Mouse (Mus musculus) midbrain, embryonic 16.5 days (tissue): ENCODE results near the gene Sh2d7. TPM values are rescaled to one million over a fixed set of nuclear protein-coding genes. Genes with fewer than 3 reads are reported as not detected.
A peak's percentile ranks its signal among the peaks of the same experiment; 100 is the strongest.

ENCODE experiments used
- ATAC-seq: fragments of 200-750 bp; cut with Nextera tagmentation; 2 replicates; pipeline ENCODE4 v1.8.0; 2017; ENCODE audit warnings: moderate TSS enrichment
- H3K27ac ChIP-seq: fragments of 300-500 bp; sonication (generic); 2 replicates; pipeline ENCODE4 v1.5.1; 2014; ENCODE audit warnings: mild to moderate bottlenecking, low read length, mixed read lengths
- H3K27me3 ChIP-seq: fragments of 300-500 bp; sonication (generic); 2 replicates; pipeline ENCODE4 v1.6.1; 2014; ENCODE audit warnings: low read depth, low read length, mixed read lengths; ENCODE audit not compliant: control insufficient read depth, insufficient read depth
- H3K36me3 ChIP-seq: fragments of 300-500 bp; sonication (generic); 2 replicates; pipeline ENCODE4 v1.6.1; 2014; ENCODE audit warnings: mild to moderate bottlenecking, low read length, moderate library complexity, mixed read lengths; ENCODE audit not compliant: control insufficient read depth, insufficient read depth
- H3K4me1 ChIP-seq: fragments of 300-500 bp; sonication (generic); 2 replicates; pipeline ENCODE4 v1.6.1; 2014; ENCODE audit warnings: mild to moderate bottlenecking, low read length, mixed read lengths; ENCODE audit not compliant: control insufficient read depth, insufficient read depth
- H3K4me2 ChIP-seq: fragments of 300-500 bp; sonication (generic); 2 replicates; pipeline ENCODE4 v1.6.1; 2014; ENCODE audit warnings: mild to moderate bottlenecking, low read length, mixed read lengths
- H3K4me3 ChIP-seq: fragments of 300-500 bp; sonication (generic); 2 replicates; pipeline ENCODE4 v1.5.1; 2014; ENCODE audit warnings: low read depth, mild to moderate bottlenecking, low read length, moderate library complexity, mixed read lengths
- H3K9ac ChIP-seq: fragments of 300-500 bp; sonication (generic); 2 replicates; pipeline ENCODE4 v1.6.1; 2014; ENCODE audit warnings: low read depth, low read length, mixed read lengths
- H3K9me3 ChIP-seq: fragments of 300-500 bp; sonication (generic); replicated peaks from 2 replicates; pipeline ENCODE4 v1.6.1; 2014; ENCODE audit warnings: mild to moderate bottlenecking, low read length, mixed read lengths; ENCODE audit not compliant: control insufficient read depth, poor library complexity, severe bottlenecking
- WGBS: fragments of 180-500 bp; shearing (Covaris S2); extraction: QIAGEN DNeasy Blood & Tissue Kit; methylation state at CpG from one replicate; pipeline ENCODE4 v1.1.7; 2014; 5-methylcytosine and 5-hydroxymethylcytosine counted together
- polyA plus RNA-seq: library from polyadenylated mRNA; unstranded; fragments of >200 nt; fragmentation: Nextera tagmentation; extraction: Ambion mirVana; gene quantifications from 2 replicates; pipeline ENCODE4 v1.2.1, GENCODE M21; 2015

Gene Sh2d7
- polyA plus RNA-seq, 1 experiment from 2014 or later, result not detected

GRCm38 (mm10) chr9:54515991-54516390 lies 22.8 kb upstream of the Sh2d7 start:
- ATAC-seq, result no peak
- H3K9ac ChIP-seq, result no peak overlapping the region
- H3K4me3 ChIP-seq, result no peak overlapping the region
- H3K27me3 ChIP-seq, result no peaks in the 10 kb centered on the region
- 75% methylated on average over 2 of the region's 2 CpGs for WGBS
- H3K4me1 ChIP-seq, result no peaks in the 10 kb centered on the region
- H3K9me3 ChIP-seq, result no peaks in the 10 kb centered on the region
- H3K27ac ChIP-seq, result no peak overlapping the region
- no peak overlapping the region for H3K4me2 ChIP-seq
- no peaks in the 10 kb centered on the region for H3K36me3 ChIP-seq

GRCm38 (mm10) chr9:54518921-54519320 lies 19.9 kb upstream of the Sh2d7 start:
- H3K27ac ChIP-seq, result no peak overlapping the region
- no peaks in the 10 kb centered on the region for H3K27me3 ChIP-seq
- no peaks in the 10 kb centered on the region for H3K4me1 ChIP-seq
- no peaks in the 10 kb centered on the region for H3K9me3 ChIP-seq
- H3K4me2 ChIP-seq, result no peak overlapping the region
- ATAC-seq, result no peak
- H3K36me3 ChIP-seq, result no peaks in the 10 kb centered on the region
- WGBS, result 76% methylated on average over 7 of the region's 7 CpGs
- no peak overlapping the region for H3K9ac ChIP-seq
- no peak overlapping the region for H3K4me3 ChIP-seq

- 88% methylated on average over 4 of the region's 4 CpGs for WGBS
- no peaks in the 10 kb centered on the region for H3K27me3 ChIP-seq
These were observed 18.5 kb upstream of the Sh2d7 start for GRCm38 (mm10) chr9:54520286-54520685.

GRCm38 (mm10) chr9:54527694-54528093 lies 11.1 kb upstream of the Sh2d7 start:
- ATAC-seq, result no peak
- no peak overlapping the region for H3K4me2 ChIP-seq
- no peaks in the 10 kb centered on the region for H3K4me1 ChIP-seq
- WGBS, result 77% methylated on average over 7 of the region's 7 CpGs
- H3K4me3 ChIP-seq, result no peak overlapping the region
- H3K27ac ChIP-seq, result no peak overlapping the region
- no peaks in the 10 kb centered on the region for H3K36me3 ChIP-seq
- H3K27me3 ChIP-seq, result no peaks in the 10 kb centered on the region
- no peak overlapping the region for H3K9ac ChIP-seq
- no peaks in the 10 kb centered on the region for H3K9me3 ChIP-seq

More at GRCm38 (mm10) chr9:54520286-54520685, 18.5 kb upstream of the Sh2d7 start:
- Histone ChIP-seq H3K4me1 (no peaks in the 10 kb centered on the region), H3K9me3 (no peaks in the 10 kb centered on the region), H3K4me2 (no peak overlapping the region), H3K4me3 (no peak overlapping the region), H3K36me3 (no peaks in the 10 kb centered on the region), H3K9ac (no peak overlapping the region), H3K27ac (no peak overlapping the region)
- ATAC-seq, result no peak

- peaks cover 5% of the 10 kb centered on the region for H3K4me1 ChIP-seq
- H3K9ac ChIP-seq, result no peak overlapping the region
- H3K4me3 ChIP-seq, result no peak overlapping the region
- H3K36me3 ChIP-seq, result no peaks in the 10 kb centered on the region
- H3K27me3 ChIP-seq, result no peaks in the 10 kb centered on the region
- H3K9me3 ChIP-seq, result no peaks in the 10 kb centered on the region
- no peak for ATAC-seq
- WGBS, result 69% methylated on average over 2 of the region's 2 CpGs
- H3K27ac ChIP-seq, result no peak overlapping the region
- H3K4me2 ChIP-seq, result no peak overlapping the region
These were observed 8.8 kb upstream of the Sh2d7 start for GRCm38 (mm10) chr9:54529950-54530349.

- no peak for ATAC-seq
- WGBS, result 93% methylated on average over 6 of the region's 6 CpGs
- H3K27me3 ChIP-seq, result no peaks in the 10 kb centered on the region
These were observed 7.9 kb upstream of the Sh2d7 start for GRCm38 (mm10) chr9:54530836-54531235.

GRCm38 (mm10) chr9:54531421-54531820 lies 7.4 kb upstream of the Sh2d7 start:
- no peaks in the 10 kb centered on the region for H3K9me3 ChIP-seq
- no peak for ATAC-seq
- H3K27me3 ChIP-seq, result no peaks in the 10 kb centered on the region
- no peak overlapping the region for H3K4me2 ChIP-seq
- H3K36me3 ChIP-seq, result no peaks in the 10 kb centered on the region
- peaks cover 5% of the 10 kb centered on the region for H3K4me1 ChIP-seq
- no peak overlapping the region for H3K9ac ChIP-seq
- no peak overlapping the region for H3K27ac ChIP-seq
- H3K4me3 ChIP-seq, result no peak overlapping the region

More at GRCm38 (mm10) chr9:54530836-54531235, 7.9 kb upstream of the Sh2d7 start:
- H3K4me1 ChIP-seq, result peaks cover 5% of the 10 kb centered on the region
- no peak overlapping the region for H3K4me3 ChIP-seq
- no peak overlapping the region for H3K4me2 ChIP-seq
- H3K27ac ChIP-seq, result no peak overlapping the region
- H3K9me3 ChIP-seq, result no peaks in the 10 kb centered on the region
- no peak overlapping the region for H3K9ac ChIP-seq
- no peaks in the 10 kb centered on the region for H3K36me3 ChIP-seq

- 81% methylated on average over 2 of the region's 2 CpGs for WGBS
- Histone ChIP-seq H3K9ac (no peak overlapping the region), H3K4me2 (no peak overlapping the region), H3K36me3 (no peaks in the 10 kb centered on the region), H3K27ac (no peak overlapping the region), H3K4me1 (peaks cover 5% of the 10 kb centered on the region), H3K27me3 (no peaks in the 10 kb centered on the region), H3K4me3 (no peak overlapping the region), H3K9me3 (no peaks in the 10 kb centered on the region)
- ATAC-seq, result no peak
These were observed 5.9 kb upstream of the Sh2d7 start for GRCm38 (mm10) chr9:54532926-54533325.

GRCm38 (mm10) chr9:54533975-54534374 lies 4.8 kb upstream of the Sh2d7 start:
- Histone ChIP-seq H3K27ac (peak overlapping the region; percentile 56; the same call in 1 of the 2 replicates), H3K4me2 (no peak overlapping the region), H3K4me1 (peaks cover 5% of the 10 kb centered on the region), H3K4me3 (no peak overlapping the region), H3K9me3 (no peaks in the 10 kb centered on the region), H3K36me3 (no peaks in the 10 kb centered on the region), H3K27me3 (no peaks in the 10 kb centered on the region), H3K9ac (no peak overlapping the region)
- WGBS, result 38% methylated on average over 5 of the region's 5 CpGs
- ATAC-seq, result peak; percentile 68
